In genomic region chr1:139053003-139053402, GRCm38 (mm10) we compare ENCODE assay signal across 29 mouse cellular contexts.
"Had no signal": no experiment of that assay in that cellular context is flagged by ENCODE, and none has a peak within 500 bp of the region (broad histone marks: within the 10 kb centered on the region; RNA-seq: fewer than 3 reads in every experiment).

No protein-coding gene starts in this region.

- H3K9ac ChIP-seq: limb, embryonic 12.5 days; limb, embryonic 13.5 days; limb, embryonic 15.5 days; liver, embryonic 12.5 days; liver, embryonic 13.5 days; liver, embryonic 14.5 days; liver, embryonic 15.5 days; liver, postnatal 0 days; lung, embryonic 14.5 days; lung, embryonic 15.5 days; midbrain, embryonic 12.5 days; midbrain, embryonic 13.5 days; midbrain, embryonic 15.5 days had no signal

- H3K4me1 ChIP-seq: liver, embryonic 12.5 days; liver, embryonic 13.5 days; liver, embryonic 15.5 days; midbrain, embryonic 10.5 days had no signal

- DNase-seq: left cerebral cortex, postnatal 4 days; liver; liver, embryonic 13.5 days; liver, postnatal 0 days; lung, adult 18-20 months; lung, adult 2 months; lung, embryonic 14.5 days; lung, postnatal 10 days; lung, postnatal 14 days; lung, postnatal 36 days; lung, postnatal 4 days; midbrain, embryonic 14.5 days had no signal

- ATAC-seq: liver, embryonic 12.5 days; liver, postnatal 0 days; lung, postnatal 0 days; midbrain, embryonic 13.5 days; midbrain, embryonic 15.5 days; midbrain, embryonic 16.5 days had no signal

- H3K36me3 ChIP-seq: limb, embryonic 13.5 days; limb, embryonic 15.5 days; liver, embryonic 13.5 days; midbrain, embryonic 10.5 days; midbrain, embryonic 12.5 days; midbrain, embryonic 15.5 days had no signal

- H3K27me3 ChIP-seq: limb, embryonic 12.5 days; limb, embryonic 13.5 days; limb, embryonic 15.5 days; liver, embryonic 12.5 days; liver, embryonic 13.5 days; liver, embryonic 15.5 days; lung, embryonic 15.5 days; megakaryocyte, embryonic 14.5 days; midbrain, embryonic 12.5 days; midbrain, embryonic 13.5 days; midbrain, embryonic 15.5 days had no signal

- H3K27ac ChIP-seq: limb, embryonic 10.5 days; limb, embryonic 12.5 days; limb, embryonic 13.5 days; limb, embryonic 15.5 days; liver, embryonic 12.5 days; liver, embryonic 13.5 days; liver, embryonic 14.5 days; liver, embryonic 15.5 days; lung, embryonic 15.5 days; macrophage; midbrain, embryonic 10.5 days; midbrain, embryonic 12.5 days; midbrain, embryonic 13.5 days; midbrain, embryonic 15.5 days had no signal

- H3K4me3 ChIP-seq: limb, embryonic 10.5 days; limb, embryonic 12.5 days; limb, embryonic 13.5 days; limb, embryonic 15.5 days; liver, embryonic 12.5 days; liver, embryonic 13.5 days; liver, embryonic 15.5 days; lung, embryonic 15.5 days; megakaryocyte, embryonic 14.5 days; midbrain, embryonic 10.5 days; midbrain, embryonic 12.5 days; midbrain, embryonic 13.5 days; midbrain, embryonic 15.5 days; myocyte had no signal

- H3K9me3 ChIP-seq: limb, embryonic 10.5 days; limb, embryonic 12.5 days; limb, embryonic 13.5 days; limb, embryonic 15.5 days; liver, embryonic 12.5 days; liver, embryonic 13.5 days; liver, embryonic 15.5 days; lung, embryonic 15.5 days; megakaryocyte, embryonic 14.5 days; midbrain, embryonic 10.5 days; midbrain, embryonic 12.5 days; midbrain, embryonic 13.5 days; midbrain, embryonic 15.5 days had no signal
